Mouse (Mus musculus) limb, embryonic 14.5 days (tissue): ENCODE results near the gene Gprin2. TPM values are rescaled to one million over a fixed set of nuclear protein-coding genes. Genes with fewer than 3 reads are reported as not detected.

ENCODE experiments used
- ATAC-seq: fragments of 200-750 bp; cut with Nextera tagmentation; 2 replicates; pipeline ENCODE4 v1.8.0; 2017; ENCODE audit warnings: low read depth, moderate number of reproducible peaks, moderate TSS enrichment; ENCODE audit not compliant: low FRiP score
- DNase-seq: peaks from one replicate; pipeline ENCODE4 v3.0.0-alpha.2; 2015; ENCODE audit warnings: low spot score
- H3K27ac ChIP-seq: fragments of 300-500 bp; sonication (generic); replicated peaks from 2 replicates; pipeline ENCODE4 v1.5.1; 2014; ENCODE audit warnings: low read depth, mild to moderate bottlenecking, low read length, moderate library complexity, mixed read lengths
- H3K27me3 ChIP-seq: fragments of 300-500 bp; sonication (generic); 2 replicates; pipeline ENCODE4 v1.6.1; 2014; ENCODE audit warnings: low read length, mixed read lengths; ENCODE audit not compliant: control insufficient read depth, insufficient read depth
- H3K36me3 ChIP-seq: fragments of 300-500 bp; sonication (generic); 2 replicates; pipeline ENCODE4 v1.6.1; 2014; ENCODE audit warnings: mild to moderate bottlenecking, low read length, moderate library complexity, mixed read lengths; ENCODE audit not compliant: control insufficient read depth, insufficient read depth
- H3K4me1 ChIP-seq: fragments of 300-500 bp; sonication (generic); 2 replicates; pipeline ENCODE4 v1.6.1; 2014; ENCODE audit warnings: antibody characterized with exemption, low read length, mixed read lengths; ENCODE audit not compliant: control insufficient read depth, insufficient read depth
- H3K4me2 ChIP-seq: fragments of 300-500 bp; sonication (generic); replicated peaks from 2 replicates; pipeline ENCODE4 v1.6.1; 2014; ENCODE audit warnings: low read depth, mild to moderate bottlenecking, low read length, moderate library complexity; ENCODE audit not compliant: severe bottlenecking
- H3K4me3 ChIP-seq: fragments of 300-500 bp; sonication (generic); replicated peaks from 2 replicates; pipeline ENCODE4 v1.5.1; 2014; ENCODE audit warnings: low read length
- H3K9ac ChIP-seq: fragments of 300-500 bp; sonication (generic); 2 replicates; pipeline ENCODE4 v1.6.1; 2014; ENCODE audit warnings: mild to moderate bottlenecking, low read depth, low read length, moderate library complexity; ENCODE audit not compliant: severe bottlenecking
- H3K9me3 ChIP-seq: fragments of 300-500 bp; sonication (generic); 2 replicates; pipeline ENCODE4 v1.6.1; 2016; ENCODE audit warnings: low read length; ENCODE audit not compliant: control insufficient read depth
- POLR2A ChIP-seq: fragments of 200-500 bp; IDR thresholded peaks from 2 replicates; pipeline ENCODE4 v1.8.0; 2012; ENCODE audit warnings: inconsistent platforms, mild to moderate bottlenecking, moderate library complexity, borderline replicate concordance; ENCODE audit not compliant: insufficient read depth, insufficient read length; ENCODE audit errors: extremely low read depth
- WGBS: fragments of 180-500 bp; shearing (Covaris S2); extraction: QIAGEN DNeasy Blood & Tissue Kit; methylation state at CpG from one replicate; pipeline ENCODE4 v1.1.7; 2014; 5-methylcytosine and 5-hydroxymethylcytosine counted together
- polyA plus RNA-seq, 2 experiments: library from polyadenylated mRNA; depleted of rRNA in 1 of 2; stranded (reverse) in 1 of 2; unstranded in 1 of 2; fragments of >200 nt; fragmentation: Nextera tagmentation in 1 of 2; extraction: Ambion mirVana in 1 of 2; gene quantifications; 2 replicates each; pipeline versions ENCODE4 v1.2.1 to v1.2.3; 2012 to 2014

Gene Gprin2
- polyA plus RNA-seq, 2 experiments = 0.81 to 1.2 TPM

DNA sequence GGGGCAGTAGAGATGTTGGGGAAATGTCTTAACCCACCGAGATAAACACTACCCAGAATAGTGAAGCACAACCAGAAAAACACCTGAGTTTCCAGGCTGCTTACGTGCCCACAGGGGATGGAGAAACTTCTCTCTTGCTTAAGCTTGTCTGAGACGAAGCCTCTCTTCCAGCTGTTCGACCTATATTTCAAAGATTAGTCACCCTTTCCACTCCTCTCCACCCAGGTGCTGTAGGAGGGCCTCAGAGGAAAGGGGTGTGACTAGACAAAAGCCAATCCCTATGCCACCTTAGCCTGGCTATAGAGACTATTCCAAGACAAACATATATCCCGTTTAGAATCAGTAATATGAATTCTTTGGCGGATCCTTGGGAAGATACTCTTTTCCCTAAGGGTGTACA, 6.5 kb upstream of the Gprin2 start:
- H3K4me1 ChIP-seq = no peaks in the 10 kb centered on the region
- no peak overlapping the region for H3K4me2 ChIP-seq
- no peak overlapping the region for H3K9ac ChIP-seq
- H3K9me3 ChIP-seq = no peaks in the 10 kb centered on the region
- H3K36me3 ChIP-seq = no peaks in the 10 kb centered on the region
- H3K4me3 ChIP-seq = no peak overlapping the region
- no peak for DNase-seq
- no peak for TF ChIP-seq POLR2A
- H3K27me3 ChIP-seq = no peaks in the 10 kb centered on the region
- H3K27ac ChIP-seq = no peak overlapping the region
- WGBS = 68% methylated on average over 6 of the region's 6 CpGs
- no peak for ATAC-seq

DNA sequence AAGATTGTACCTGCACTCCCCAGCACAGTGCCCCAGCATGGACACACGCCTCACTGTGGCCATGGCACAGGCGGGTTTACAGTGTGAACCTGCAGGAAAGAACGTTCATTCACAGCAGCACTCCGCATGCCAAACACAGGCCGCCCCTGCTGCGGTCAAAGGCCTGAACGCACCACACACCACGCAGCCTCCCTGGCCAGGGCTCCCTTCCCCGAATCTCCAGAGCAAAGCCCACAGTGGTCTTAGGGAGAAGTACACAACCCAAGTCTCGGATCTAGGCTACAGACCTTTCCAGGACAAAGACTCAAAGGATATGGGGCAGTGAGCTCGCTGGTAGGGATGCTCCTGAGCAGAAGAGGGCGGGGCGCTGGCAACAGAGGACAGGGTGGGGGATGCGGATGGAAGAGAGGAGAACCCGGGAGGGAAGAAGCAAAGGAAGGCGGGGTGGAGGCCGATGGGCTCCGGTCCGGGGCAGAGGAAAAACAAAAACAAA, 669 bp downstream of the Gprin2 start:
- DNase-seq = no peak
- no peak overlapping the region for H3K27ac ChIP-seq
- H3K9ac ChIP-seq = peak overlapping the region; percentile 70
- TF ChIP-seq POLR2A = no peak
- no peaks in the 10 kb centered on the region; the same call in 1 of the 2 replicates for H3K27me3 ChIP-seq
- no peaks in the 10 kb centered on the region for H3K36me3 ChIP-seq
- 3% methylated on average over 19 of the region's 19 CpGs for WGBS
- peak overlapping the region; percentile 95 for H3K4me2 ChIP-seq
- peaks cover 15% of the 10 kb centered on the region for H3K4me1 ChIP-seq
- H3K4me3 ChIP-seq = peak overlapping the region; percentile 68
- H3K9me3 ChIP-seq = no peaks in the 10 kb centered on the region
- peak; percentile 79 for ATAC-seq

DNA sequence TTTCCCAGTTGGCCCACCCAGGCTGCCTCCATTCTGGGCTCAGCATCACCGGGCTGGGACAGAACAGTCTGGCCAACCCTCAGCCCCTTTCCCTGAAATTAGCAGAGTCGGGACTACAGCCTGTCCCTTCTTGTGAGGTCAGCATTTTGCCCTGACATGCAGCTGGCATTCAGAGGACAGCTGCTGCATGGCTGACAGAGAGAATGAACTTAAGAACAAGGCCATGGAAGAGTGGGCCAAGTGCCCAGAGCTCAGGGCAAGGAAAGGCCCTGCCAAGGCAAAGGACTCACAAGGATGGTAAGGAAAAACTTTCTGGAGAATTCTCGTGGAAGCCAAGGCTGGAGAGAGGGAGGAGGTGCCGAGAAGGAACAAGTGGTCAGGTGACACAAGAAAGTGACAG, 4.7 kb downstream of the Gprin2 start:
- Histone ChIP-seq H3K4me1 (peaks cover 15% of the 10 kb centered on the region), H3K27ac (no peak overlapping the region), H3K36me3 (no peaks in the 10 kb centered on the region), H3K27me3 (no peaks in the 10 kb centered on the region; the same call in 1 of the 2 replicates), H3K4me3 (no peak overlapping the region), H3K9me3 (no peaks in the 10 kb centered on the region), H3K9ac (no peak overlapping the region), H3K4me2 (no peak overlapping the region)
- no peak for ATAC-seq
- DNase-seq = no peak
- WGBS = 23% methylated on average over 4 of the region's 4 CpGs
- TF ChIP-seq POLR2A = no peak

DNA sequence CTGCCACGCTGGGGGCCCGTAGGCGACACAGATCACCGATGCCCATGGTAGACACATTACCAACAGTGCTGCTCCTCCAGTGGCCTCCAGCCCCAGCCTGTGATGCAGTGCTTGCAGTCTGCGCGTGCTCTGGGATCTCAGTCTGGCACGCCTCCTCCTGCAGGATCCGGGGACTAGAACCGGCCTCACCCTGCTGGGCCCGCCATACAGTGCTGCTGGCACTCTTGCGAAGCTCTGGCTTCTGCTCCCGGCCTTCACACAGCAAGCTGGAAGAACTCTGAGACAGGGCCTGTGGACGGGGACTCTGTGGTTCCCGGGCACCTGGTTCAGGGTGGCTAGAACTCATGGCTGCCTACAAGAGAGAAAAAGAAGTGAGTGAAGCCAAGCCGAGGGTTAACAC, 6.0 kb downstream of the Gprin2 start:
- no peak overlapping the region for H3K9ac ChIP-seq
- H3K4me1 ChIP-seq = peaks cover 11% of the 10 kb centered on the region
- no peaks in the 10 kb centered on the region for H3K36me3 ChIP-seq
- 84% methylated on average over 15 of the region's 15 CpGs for WGBS
- H3K4me2 ChIP-seq = no peak overlapping the region
- ATAC-seq (no peak), DNase-seq (no peak)
- no peak for TF ChIP-seq POLR2A
- no peak overlapping the region for H3K27ac ChIP-seq
- no peaks in the 10 kb centered on the region; the same call in 1 of the 2 replicates for H3K27me3 ChIP-seq
- H3K4me3 ChIP-seq = no peak overlapping the region
- H3K9me3 ChIP-seq = no peaks in the 10 kb centered on the region

DNA sequence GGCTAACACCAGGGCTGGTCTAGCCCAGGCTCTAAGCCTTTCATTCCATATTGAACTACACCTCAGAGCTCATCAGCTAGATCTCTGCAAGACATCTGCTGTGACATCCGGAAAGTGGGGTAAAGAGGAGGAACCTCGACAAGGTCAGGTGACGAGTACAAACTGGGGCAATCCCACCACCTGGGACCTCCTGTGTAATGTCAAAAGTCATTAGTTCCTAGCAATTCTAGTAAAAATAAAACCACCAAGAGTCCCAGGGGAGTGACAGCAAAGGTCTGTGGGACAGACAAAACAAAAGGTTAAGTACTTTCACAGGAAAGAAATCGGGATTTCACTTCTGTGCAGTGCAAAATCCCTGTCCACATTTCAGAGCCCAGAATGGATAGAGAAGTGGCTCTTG, 7.6 kb downstream of the Gprin2 start:
- Histone ChIP-seq H3K4me3 (no peak overlapping the region), H3K27ac (no peak overlapping the region), H3K36me3 (no peaks in the 10 kb centered on the region), H3K9ac (no peak overlapping the region), H3K9me3 (no peaks in the 10 kb centered on the region), H3K4me1 (peaks cover 8% of the 10 kb centered on the region), H3K27me3 (no peaks in the 10 kb centered on the region), H3K4me2 (no peak overlapping the region)
- 81% methylated on average over 4 of the region's 4 CpGs for WGBS
- no peak for TF ChIP-seq POLR2A
- ATAC-seq = no peak
- no peak for DNase-seq

DNA sequence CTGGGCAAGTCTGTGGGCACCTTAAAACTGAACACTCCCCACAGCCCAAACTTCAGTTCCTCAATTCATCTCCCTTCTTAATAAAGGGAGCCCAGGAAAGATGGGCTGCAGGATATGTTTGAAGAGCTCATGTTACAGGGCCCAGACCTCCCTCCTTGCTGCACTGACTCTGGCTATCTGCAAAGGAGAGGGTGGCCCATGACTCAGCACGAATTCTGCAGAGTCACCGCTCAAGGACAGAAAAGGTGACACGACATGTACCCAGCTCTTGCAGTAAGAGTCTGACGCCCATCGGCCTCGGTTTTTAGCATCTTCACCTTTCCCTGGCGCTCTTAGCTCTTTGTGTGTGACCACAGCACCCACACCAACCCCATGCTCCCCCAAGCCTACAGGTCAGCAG, 11.1 kb downstream of the Gprin2 start:
- no peak for ATAC-seq
- Histone ChIP-seq H3K27me3 (no peaks in the 10 kb centered on the region), H3K36me3 (no peaks in the 10 kb centered on the region), H3K9me3 (no peaks in the 10 kb centered on the region), H3K4me2 (no peak overlapping the region), H3K4me3 (no peak overlapping the region), H3K9ac (no peak overlapping the region), H3K4me1 (no peaks in the 10 kb centered on the region), H3K27ac (no peak overlapping the region)
- WGBS = 77% methylated on average over 7 of the region's 7 CpGs
- DNase-seq = no peak
- no peak for TF ChIP-seq POLR2A
